Mouse (Mus musculus) CH12.LX (cell line): ENCODE measurements around the gene Cox19. TPM values are rescaled to one million over a fixed set of nuclear protein-coding genes. Genes with fewer than 3 reads are reported as not detected.

Source experiments
- DNase-seq: peaks from one replicate; pipeline ENCODE4 v3.0.0-alpha.2; 2013; ENCODE audit errors: extremely low read depth
- H3K27ac ChIP-seq: 2 replicates; pipeline ENCODE4 v1.5.1; 2012; ENCODE audit warnings: low read depth, mild to moderate bottlenecking, control low read depth, moderate library complexity; ENCODE audit not compliant: insufficient read depth
- H3K27me3 ChIP-seq: replicated peaks from 2 replicates; pipeline ENCODE3; 2012; ENCODE audit warnings: inconsistent platforms
- H3K36me3 ChIP-seq, 2 experiments: replicated peaks in 1 of 2; 2 replicates each; pipeline versions ENCODE3 to v1.6.1; 2012; ENCODE audit warnings: inconsistent platforms in 1 of 2, low read length in 1 of 2, mild to moderate bottlenecking in 1 of 2, mixed read lengths in 1 of 2, moderate library complexity in 1 of 2; ENCODE audit not compliant: control insufficient read depth in 1 of 2, insufficient read depth in 1 of 2
- H3K4me1 ChIP-seq, 2 experiments: 2 replicates each; pipeline ENCODE4 v1.6.1; 2012; ENCODE audit warnings: inconsistent platforms in 1 of 2, moderate library complexity in 1 of 2; ENCODE audit not compliant: insufficient read depth in 2 of 2, control insufficient read depth in 1 of 2
- H3K4me2 ChIP-seq: 2 replicates; pipeline ENCODE4 v1.6.1; 2012; ENCODE audit warnings: low read depth, mild to moderate bottlenecking, control low read depth; ENCODE audit not compliant: poor library complexity, insufficient read depth, severe bottlenecking
- H3K4me3 ChIP-seq, 3 experiments: fragments of 150-350 bp in 1 of 3; sonication (generic) in 1 of 3; replicated peaks in 1 of 3; 2 replicates each; pipeline versions ENCODE3 to v1.5.1; 2011 to 2012; ENCODE audit warnings: low read depth in 2 of 3, low read length in 2 of 3, mild to moderate bottlenecking in 2 of 3, moderate library complexity in 2 of 3, control low read depth in 1 of 3, improper control_type of control experiment in 1 of 3, inconsistent platforms in 1 of 3, mixed read lengths in 1 of 3; ENCODE audit not compliant: poor library complexity in 1 of 3
- H3K79me2 ChIP-seq: replicated peaks from 2 replicates; pipeline ENCODE4 v1.6.1; 2012; ENCODE audit warnings: mild to moderate bottlenecking, moderate library complexity; ENCODE audit not compliant: control insufficient read depth, poor library complexity, insufficient read depth, severe bottlenecking; ENCODE audit errors: extremely low read depth
- H3K9ac ChIP-seq: 2 replicates; pipeline ENCODE4 v1.6.1; 2012; ENCODE audit warnings: low read depth, mild to moderate bottlenecking, control low read depth, moderate library complexity; ENCODE audit not compliant: insufficient read depth
- H3K9me3 ChIP-seq: replicated peaks from 2 replicates; pipeline ENCODE3; 2012; ENCODE audit warnings: low read length, inconsistent platforms, mixed read lengths
- BHLHE40 ChIP-seq: IDR thresholded peaks from 2 replicates; pipeline ENCODE4 v1.6.1; 2011; ENCODE audit warnings: mild to moderate bottlenecking, low read depth, low read length, improper control_type of control experiment
- CHD1 ChIP-seq: IDR thresholded peaks from 2 replicates; pipeline ENCODE4 v1.6.1; 2012; ENCODE audit warnings: low read depth, low read length, improper control_type of control experiment, inconsistent platforms
- CHD2 ChIP-seq: IDR thresholded peaks from 2 replicates; pipeline ENCODE4 v1.6.1; 2011; ENCODE audit warnings: low read length, improper control_type of control experiment
- CTCF ChIP-seq, 2 experiments: IDR thresholded peaks in 1 of 2; conservative IDR thresholded peaks in 1 of 2; 2 replicates each; pipeline ENCODE4 v1.5.1; 2011 to 2012; ENCODE audit warnings: low read depth in 2 of 2, low read length in 2 of 2, improper control_type of control experiment in 1 of 2, inconsistent platforms in 1 of 2, mild to moderate bottlenecking in 1 of 2, moderate library complexity in 1 of 2
- E2F4 ChIP-seq: IDR thresholded peaks from 2 replicates; pipeline ENCODE4 v1.6.1; 2011; ENCODE audit warnings: low read depth, low read length, improper control_type of control experiment; ENCODE audit not compliant: insufficient replicate concordance
- ETS1 ChIP-seq: conservative IDR thresholded peaks from 2 replicates; pipeline ENCODE4 v1.6.1; 2012; ENCODE audit warnings: low read depth, mild to moderate bottlenecking, inconsistent platforms, low read length, improper control_type of control experiment, moderate library complexity
- GABPA ChIP-seq: IDR thresholded peaks from 2 replicates; pipeline ENCODE4 v1.6.1; 2012; ENCODE audit warnings: low read depth, low read length, improper control_type of control experiment, inconsistent platforms; ENCODE audit not compliant: insufficient replicate concordance
- IRF4 ChIP-seq: IDR thresholded peaks from 2 replicates; pipeline ENCODE4 v1.6.1; 2014; ENCODE audit warnings: low read depth, mild to moderate bottlenecking, inconsistent platforms, low read length, improper control_type of control experiment
- MAFK ChIP-seq: IDR thresholded peaks from 2 replicates; pipeline ENCODE4 v1.6.1; 2011; ENCODE audit warnings: low read length, improper control_type of control experiment; ENCODE audit not compliant: insufficient replicate concordance
- MEF2A ChIP-seq: IDR thresholded peaks from 2 replicates; pipeline ENCODE4 v1.6.1; 2014; ENCODE audit warnings: low read depth, mild to moderate bottlenecking, inconsistent platforms, low read length, improper control_type of control experiment, borderline replicate concordance
- MYC ChIP-seq: IDR thresholded peaks from 2 replicates; pipeline ENCODE4 v1.6.1; 2011; ENCODE audit warnings: low read depth, mild to moderate bottlenecking, improper control_type of control experiment, low read length
- NRF1 ChIP-seq: IDR thresholded peaks from 2 replicates; pipeline ENCODE4 v1.6.1; 2014; ENCODE audit warnings: low read depth, mild to moderate bottlenecking, inconsistent platforms, low read length, improper control_type of control experiment, moderate library complexity
- PAX5 ChIP-seq: IDR thresholded peaks from 2 replicates; pipeline ENCODE4 v1.6.1; 2012; ENCODE audit warnings: low read length, inconsistent platforms, mixed read lengths
- RAD21 ChIP-seq: IDR thresholded peaks from 2 replicates; pipeline ENCODE4 v1.6.1; 2011; ENCODE audit warnings: low read depth, mild to moderate bottlenecking, low read length, improper control_type of control experiment, moderate library complexity
- RCOR1 ChIP-seq: conservative IDR thresholded peaks from 2 replicates; pipeline ENCODE4 v1.6.1; 2012; ENCODE audit warnings: low read depth, mild to moderate bottlenecking, inconsistent platforms, low read length, improper control_type of control experiment
- SMC3 ChIP-seq: IDR thresholded peaks from 2 replicates; pipeline ENCODE4 v1.6.1; 2011; ENCODE audit warnings: low read depth, low read length, improper control_type of control experiment
- TBP ChIP-seq: conservative IDR thresholded peaks from 2 replicates; pipeline ENCODE4 v1.6.1; 2011; ENCODE audit warnings: low read depth, low read length, improper control_type of control experiment
- UBTF ChIP-seq: IDR thresholded peaks from 2 replicates; pipeline ENCODE4 v1.6.1; 2012; ENCODE audit warnings: low read depth, mild to moderate bottlenecking, inconsistent platforms, low read length, improper control_type of control experiment, moderate library complexity
- USF2 ChIP-seq: conservative IDR thresholded peaks from 2 replicates; pipeline ENCODE4 v1.6.1; 2011; ENCODE audit warnings: low read depth, low read length, improper control_type of control experiment
- ZKSCAN1 ChIP-seq: IDR thresholded peaks from 2 replicates; pipeline ENCODE4 v1.6.1; 2012; ENCODE audit warnings: low read depth, inconsistent platforms, low read length, improper control_type of control experiment, borderline replicate concordance
- ZMIZ1 ChIP-seq: IDR thresholded peaks from 2 replicates; pipeline ENCODE4 v1.6.1; 2012; ENCODE audit warnings: low read depth, mild to moderate bottlenecking, inconsistent platforms, low read length, improper control_type of control experiment
- ZNF384 ChIP-seq: IDR thresholded peaks from 2 replicates; pipeline ENCODE4 v1.6.1; 2012; ENCODE audit warnings: low read depth, low read length, improper control_type of control experiment, inconsistent platforms
- dilution Hi-C: fragments of 300-500 bp; cut with MboI; formaldehyde crosslinking; loops from 2 replicates; pipeline ENCODE4 v1.14.3; 2020; ENCODE audit warnings: low sequenced_read_pairs; ENCODE audit not compliant: extremely low pct_unique_long_range_greater_than_20kb, extremely low pct_ligation_motif_present
- in situ Hi-C: fragments of 300-500 bp; cut with MboI; formaldehyde crosslinking; loops from 3 replicates; pipeline ENCODE4 v1.14.3; 2019; ENCODE audit warnings: low sequenced_read_pairs, low pct_ligation_motif_present, low pct_unique_long_range_greater_than_20kb, mixed read lengths
- polyA plus RNA-seq: library from polyadenylated mRNA; unstranded; fragments of >175 nt; gene quantifications from 2 replicates; pipeline ENCODE4 v1.2.1, GENCODE M21; 2012; ENCODE audit warnings: low read depth; ENCODE audit not compliant: insufficient read length
- total RNA-seq, 2 experiments: library from RNA; depleted of rRNA; stranded (reverse); fragments of 300-350 nt in 1 of 2; fragments of >200 nt in 1 of 2; gene quantifications; 2 replicates each; pipeline ENCODE4 v1.2.3; 2012 to 2014

The Cox19 gene
- total and polyA plus RNA-seq, 3 experiments = 30.1 to 70.1 (median 32.1) TPM

- Histone ChIP-seq H3K36me3 (peaks cover 0 to 9% of the 10 kb centered on the region in 2 experiments), H3K27ac (no peak overlapping the region), H3K9ac (no peak overlapping the region), H3K4me3 (no peak overlapping the region), H3K27me3 (no peaks in the 10 kb centered on the region), H3K9me3 (no peaks in the 10 kb centered on the region), H3K79me2 (no peaks in the 10 kb centered on the region), H3K4me1 (peaks cover 3 to 5% of the 10 kb centered on the region in 2 experiments), H3K4me2 (peak overlapping the region; percentile 11; the same call in 1 of the 2 replicates)
- in situ Hi-C loops (no loop called here), dilution Hi-C loops (no loop called here)
- DNase-seq = no peak
- TF ChIP-seq ZNF384 (no peak), ZMIZ1 (no peak), ETS1 (no peak)
These were observed 20.5 kb downstream of the Cox19 start for GRCm38 (mm10) chr5:139330766-139331165.

- Histone ChIP-seq H3K4me3 (no peak overlapping the region), H3K79me2 (peaks cover 22% of the 10 kb centered on the region), H3K9me3 (no peaks in the 10 kb centered on the region), H3K9ac (no peak overlapping the region), H3K4me1 (peaks cover 8 to 30% of the 10 kb centered on the region in 2 experiments), H3K36me3 (peaks cover 0 to 2% of the 10 kb centered on the region in 2 experiments), H3K27me3 (no peaks in the 10 kb centered on the region), H3K27ac (no peak overlapping the region), H3K4me2 (no peak overlapping the region)
- no peak for DNase-seq
- no peak for TF ChIP-seq NRF1
- TF ChIP-seq MEF2A = no peak
- TF ChIP-seq IRF4 = no peak
- no peak for TF ChIP-seq SMC3
- no peak for TF ChIP-seq MYC
- no peak for TF ChIP-seq PAX5
- TF ChIP-seq CHD1 = no peak
- no peak for TF ChIP-seq RAD21
- TF ChIP-seq E2F4 = no peak
- TF ChIP-seq GABPA = no peak
- TF ChIP-seq BHLHE40 = no peak
- TF ChIP-seq RCOR1 = no peak
- TF ChIP-seq CHD2 = no peak
- no peak for TF ChIP-seq ZKSCAN1
- no peak for TF ChIP-seq ZMIZ1
- TF ChIP-seq TBP = no peak
- no peak for TF ChIP-seq MAFK
- no peak for TF ChIP-seq USF2
- no peak for TF ChIP-seq CTCF (conservative IDR thresholded peaks at IDR 0.05 in 1 of 2, IDR thresholded peaks at IDR 0.05 in 1 of 2; ENCODE audit: low read depth in 2 of 2, low read length in 2 of 2)
- no peak for TF ChIP-seq UBTF
- in situ Hi-C loops = loop anchor here (5.0 kb wide), 1 partner anchor 45 kb away; no protein-coding TSS in a partner anchor
- dilution Hi-C loops = no loop called here
These were observed 23.6 kb downstream of the Cox19 start for GRCm38 (mm10) chr5:139327634-139328020.
